Mouse (Mus musculus): ENCODE measurements at regions not wholly inside any gene's neighbourhood (a gene's known extent, or its start where the extent isn't known, plus 50 kb on each side); places are given as distances from the start of the nearest gene placed in this dataset.
A peak's percentile ranks its signal among the peaks of the same experiment; 100 is the strongest.

DNA sequence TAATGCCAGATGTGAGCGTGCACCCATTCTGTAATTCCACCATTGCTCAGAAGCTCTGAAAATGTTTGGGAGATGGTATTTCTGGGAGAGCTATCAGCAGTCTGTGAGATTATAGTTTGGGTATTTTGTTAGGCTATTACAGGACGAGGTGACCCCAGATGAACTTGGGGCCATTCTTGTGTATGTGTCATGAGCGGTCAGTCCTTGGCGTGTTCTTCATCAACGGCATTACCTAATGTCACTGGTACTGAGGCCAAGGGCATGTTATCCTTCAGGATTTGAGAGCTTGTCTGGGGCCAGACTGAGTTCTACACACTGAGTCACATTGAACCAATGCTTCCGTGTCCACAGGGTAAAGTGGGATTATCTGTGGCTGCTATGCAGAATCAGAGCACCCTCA lies 335.9 kb upstream of the Id2 start:
- no peaks in the 10 kb centered on the region for H3K9me3 ChIP-seq (ENCODE audit: low read length)
- no peak overlapping the region for H3K4me3 ChIP-seq (replicated peaks; ENCODE audit: low read length)
- no peaks in the 10 kb centered on the region for H3K36me3 ChIP-seq (ENCODE audit: insufficient read depth, low read length)
- no peak for TF ChIP-seq POU5F1 (IDR thresholded peaks at IDR 0.05; ENCODE audit: borderline replicate concordance, low read length)
- no peak for TF ChIP-seq CTCF (conservative IDR thresholded peaks at IDR 0.05; ENCODE audit: low read length)
- no peak for TF ChIP-seq NANOG (IDR thresholded peaks at IDR 0.05; ENCODE audit: borderline replicate concordance, low read length)
- H3K27me3 ChIP-seq (ENCODE audit: insufficient read depth, low read length) = peaks cover 8% of the 10 kb centered on the region; the same call in 1 of the 2 replicates
- no peaks in the 10 kb centered on the region for H3K4me1 ChIP-seq (replicated peaks; ENCODE audit: low read depth, low read length)

GRCm38 (mm10) chr12:25430911-25431310 lies 334.0 kb upstream of the Id2 start:
- H3K9me3 ChIP-seq (ENCODE audit: low read length) = no peaks in the 10 kb centered on the region
- peaks cover 8% of the 10 kb centered on the region; the same call in 1 of the 2 replicates for H3K27me3 ChIP-seq (ENCODE audit: insufficient read depth, low read length)
- no peak overlapping the region for H3K4me3 ChIP-seq (replicated peaks; ENCODE audit: low read length)
- TF ChIP-seq NANOG (IDR thresholded peaks at IDR 0.05; ENCODE audit: borderline replicate concordance, low read length) (no peak), POU5F1 (IDR thresholded peaks at IDR 0.05; ENCODE audit: borderline replicate concordance, low read length) (no peak)
- H3K36me3 ChIP-seq (ENCODE audit: insufficient read depth, low read length) = no peaks in the 10 kb centered on the region
- H3K4me1 ChIP-seq (replicated peaks; ENCODE audit: low read depth, low read length) = no peaks in the 10 kb centered on the region

- Histone ChIP-seq H3K4me3 (replicated peaks; ENCODE audit: low read length) (no peak overlapping the region), H3K4me1 (replicated peaks; ENCODE audit: low read depth, low read length) (no peaks in the 10 kb centered on the region), H3K27me3 (ENCODE audit: insufficient read depth, low read length) (peaks cover 8% of the 10 kb centered on the region; the same call in 1 of the 2 replicates), H3K9me3 (ENCODE audit: low read length) (no peaks in the 10 kb centered on the region), H3K36me3 (ENCODE audit: insufficient read depth, low read length) (no peaks in the 10 kb centered on the region)
- TF ChIP-seq POU5F1 (IDR thresholded peaks at IDR 0.05; ENCODE audit: borderline replicate concordance, low read length) = no peak
Observed at GRCm38 (mm10) chr12:25427911-25428642, 331.1 kb upstream of the Id2 start.

- no peak for TF ChIP-seq CTCF (conservative IDR thresholded peaks at IDR 0.05; ENCODE audit: low read length)
- TF ChIP-seq NANOG (IDR thresholded peaks at IDR 0.05; ENCODE audit: borderline replicate concordance, low read length) = no peak
- no peak for TF ChIP-seq POU5F1 (IDR thresholded peaks at IDR 0.05; ENCODE audit: borderline replicate concordance, low read length)
- Histone ChIP-seq H3K4me1 (replicated peaks; ENCODE audit: low read depth, low read length) (no peaks in the 10 kb centered on the region), H3K36me3 (ENCODE audit: insufficient read depth, low read length) (no peaks in the 10 kb centered on the region), H3K4me3 (replicated peaks; ENCODE audit: low read length) (no peak overlapping the region), H3K9me3 (ENCODE audit: low read length) (no peaks in the 10 kb centered on the region; the same call in 1 of the 2 replicates), H3K27me3 (ENCODE audit: insufficient read depth, low read length) (peaks cover 10% of the 10 kb centered on the region)
Observed at GRCm38 (mm10) chr12:25417336-25417735, 320.4 kb upstream of the Id2 start.

- Histone ChIP-seq H3K4me1 (replicated peaks; ENCODE audit: low read depth, low read length) (no peaks in the 10 kb centered on the region), H3K27me3 (ENCODE audit: insufficient read depth, low read length) (peaks cover 10% of the 10 kb centered on the region), H3K9me3 (ENCODE audit: low read length) (no peaks in the 10 kb centered on the region; the same call in 1 of the 2 replicates), H3K36me3 (ENCODE audit: insufficient read depth, low read length) (no peaks in the 10 kb centered on the region), H3K4me3 (replicated peaks; ENCODE audit: low read length) (no peak overlapping the region)
- no peak for TF ChIP-seq NANOG (IDR thresholded peaks at IDR 0.05; ENCODE audit: borderline replicate concordance, low read length)
- TF ChIP-seq CTCF (conservative IDR thresholded peaks at IDR 0.05; ENCODE audit: low read length) = no peak
- no peak for TF ChIP-seq POU5F1 (IDR thresholded peaks at IDR 0.05; ENCODE audit: borderline replicate concordance, low read length)
Observed at GRCm38 (mm10) chr12:25416571-25416970, 319.6 kb upstream of the Id2 start.

DNA sequence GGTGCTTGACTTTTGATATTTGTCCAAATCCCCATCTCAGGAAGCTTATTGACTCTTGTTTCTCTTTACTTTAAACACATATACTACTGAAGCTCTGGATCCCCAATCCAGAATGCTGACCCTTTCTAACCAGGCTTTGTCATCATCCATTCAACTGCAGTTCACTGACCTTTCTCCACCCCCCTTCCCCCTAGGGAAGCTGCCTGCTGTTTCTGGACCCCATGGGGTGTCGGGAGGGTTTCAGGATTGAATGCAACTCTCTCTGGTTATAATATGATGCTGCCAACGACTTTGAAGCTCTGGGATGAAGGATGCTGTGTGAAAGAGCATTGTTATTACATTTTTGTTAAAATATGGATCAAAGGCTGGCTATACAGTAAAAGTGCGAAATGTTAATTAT lies 318.7 kb upstream of the Id2 start:
- TF ChIP-seq POU5F1 (IDR thresholded peaks at IDR 0.05; ENCODE audit: borderline replicate concordance, low read length) = no peak
- no peak for TF ChIP-seq CTCF (conservative IDR thresholded peaks at IDR 0.05; ENCODE audit: low read length)
- no peak for TF ChIP-seq NANOG (IDR thresholded peaks at IDR 0.05; ENCODE audit: borderline replicate concordance, low read length)
- Histone ChIP-seq H3K9me3 (ENCODE audit: low read length) (no peaks in the 10 kb centered on the region; the same call in 1 of the 2 replicates), H3K36me3 (ENCODE audit: insufficient read depth, low read length) (no peaks in the 10 kb centered on the region), H3K27me3 (ENCODE audit: insufficient read depth, low read length) (peaks cover 10% of the 10 kb centered on the region), H3K4me3 (replicated peaks; ENCODE audit: low read length) (no peak overlapping the region), H3K4me1 (replicated peaks; ENCODE audit: low read depth, low read length) (no peaks in the 10 kb centered on the region)

DNA sequence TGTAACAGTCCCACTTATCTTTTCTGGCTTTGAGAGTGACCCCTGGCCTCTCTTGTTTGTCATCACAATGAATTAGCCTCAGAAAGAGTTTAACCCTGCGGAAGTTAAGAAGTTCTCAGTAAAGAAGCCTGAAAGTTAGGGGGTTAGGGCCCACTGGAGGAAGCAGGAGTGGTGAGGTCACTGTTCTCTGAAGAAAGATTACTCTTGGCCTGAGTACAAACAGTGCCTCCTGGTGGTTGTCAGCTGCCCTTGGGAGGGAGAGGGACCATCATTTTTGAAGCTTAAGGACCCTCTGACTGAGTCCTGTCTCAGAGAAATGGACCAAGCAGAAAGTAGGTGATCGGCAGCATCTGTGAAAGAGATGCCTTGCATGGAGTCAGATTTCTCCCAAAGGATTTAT lies 318.3 kb upstream of the Id2 start:
- H3K9me3 ChIP-seq (ENCODE audit: low read length) = no peaks in the 10 kb centered on the region; the same call in 1 of the 2 replicates
- TF ChIP-seq NANOG (IDR thresholded peaks at IDR 0.05; ENCODE audit: borderline replicate concordance, low read length) (no peak), POU5F1 (IDR thresholded peaks at IDR 0.05; ENCODE audit: borderline replicate concordance, low read length) (no peak), CTCF (conservative IDR thresholded peaks at IDR 0.05; ENCODE audit: low read length) (peak; percentile 59)
- H3K4me1 ChIP-seq (replicated peaks; ENCODE audit: low read depth, low read length) = no peaks in the 10 kb centered on the region
- H3K36me3 ChIP-seq (ENCODE audit: insufficient read depth, low read length) = no peaks in the 10 kb centered on the region
- no peak overlapping the region for H3K4me3 ChIP-seq (replicated peaks; ENCODE audit: low read length)
- H3K27me3 ChIP-seq (ENCODE audit: insufficient read depth, low read length) = peaks cover 10% of the 10 kb centered on the region

DNA sequence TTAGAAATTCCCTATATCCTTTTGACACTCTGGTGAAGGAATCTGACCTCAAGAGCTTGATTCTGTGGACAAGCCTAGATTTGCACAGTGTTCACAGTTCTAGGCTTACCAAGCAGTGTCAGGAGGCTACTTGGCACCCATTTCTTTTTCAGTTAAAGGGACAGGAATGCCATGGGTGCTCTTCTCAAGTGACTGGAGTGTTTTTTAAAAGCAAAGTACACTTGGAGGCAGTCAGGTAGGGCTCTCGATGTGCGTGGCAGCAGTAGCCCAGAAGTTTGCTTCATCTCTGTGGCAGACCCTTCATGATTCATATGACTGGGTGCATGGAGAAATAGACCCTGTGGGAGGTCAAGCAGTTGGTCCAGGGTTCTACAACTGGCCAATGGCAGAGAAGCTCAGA lies 310.4 kb upstream of the Id2 start:
- H3K27me3 ChIP-seq (ENCODE audit: insufficient read depth, low read length) = no peaks in the 10 kb centered on the region; the same call in 1 of the 2 replicates
- TF ChIP-seq NANOG (IDR thresholded peaks at IDR 0.05; ENCODE audit: borderline replicate concordance, low read length) (no peak), CTCF (conservative IDR thresholded peaks at IDR 0.05; ENCODE audit: low read length) (no peak), POU5F1 (IDR thresholded peaks at IDR 0.05; ENCODE audit: borderline replicate concordance, low read length) (no peak)
- H3K9me3 ChIP-seq (ENCODE audit: low read length) = no peaks in the 10 kb centered on the region
- H3K4me3 ChIP-seq (replicated peaks; ENCODE audit: low read length) = no peak overlapping the region
- H3K4me1 ChIP-seq (replicated peaks; ENCODE audit: low read depth, low read length) = no peaks in the 10 kb centered on the region
- no peaks in the 10 kb centered on the region for H3K36me3 ChIP-seq (ENCODE audit: insufficient read depth, low read length)

DNA sequence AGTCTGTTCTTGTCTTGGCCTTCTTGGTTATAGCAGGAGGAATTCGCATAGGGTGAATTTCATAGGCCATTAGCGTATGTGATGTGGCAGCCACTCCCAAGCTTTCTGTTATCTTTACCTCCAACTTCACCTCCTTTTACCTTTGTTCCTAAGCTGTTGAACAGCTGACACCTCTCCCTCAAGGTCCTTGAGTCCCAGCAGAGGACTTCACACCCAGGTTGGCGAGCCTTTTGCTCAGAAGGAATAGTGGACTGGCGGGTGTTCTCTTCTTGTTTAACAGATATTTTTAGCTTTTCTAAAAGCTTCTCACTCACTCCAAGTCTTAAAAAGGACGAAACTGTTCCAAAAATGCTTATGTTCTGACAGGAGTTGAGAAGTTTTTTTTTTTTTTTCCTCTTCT lies 303.4 kb upstream of the Id2 start:
- TF ChIP-seq POU5F1 (IDR thresholded peaks at IDR 0.05; ENCODE audit: borderline replicate concordance, low read length) = no peak
- TF ChIP-seq CTCF (conservative IDR thresholded peaks at IDR 0.05; ENCODE audit: low read length) = no peak
- no peak for TF ChIP-seq NANOG (IDR thresholded peaks at IDR 0.05; ENCODE audit: borderline replicate concordance, low read length)
- H3K36me3 ChIP-seq (ENCODE audit: insufficient read depth, low read length) = no peaks in the 10 kb centered on the region
- H3K4me3 ChIP-seq (replicated peaks; ENCODE audit: low read length) = no peak overlapping the region
- H3K27me3 ChIP-seq (ENCODE audit: insufficient read depth, low read length) = no peaks in the 10 kb centered on the region
- H3K4me1 ChIP-seq (replicated peaks; ENCODE audit: low read depth, low read length) = no peaks in the 10 kb centered on the region
- H3K9me3 ChIP-seq (ENCODE audit: low read length) = no peaks in the 10 kb centered on the region
